Mouse (Mus musculus): ENCODE data around the gene Pigl.

- TF ChIP-seq CTCF (conservative IDR thresholded peaks at IDR 0.05; ENCODE audit: insufficient read depth, insufficient read length, low read depth, low read length) (no peak), POLR2A (IDR thresholded peaks at IDR 0.05; ENCODE audit: low read depth, low read length) (no peak)
Measured at GRCm38 (mm10) chr11:62498802-62499201, 40.5 kb downstream of the Pigl start.
